Mouse (Mus musculus): ENCODE data around the gene Pafah1b2.

GRCm38 (mm10) chr9:46030968-46031367, 18.5 kb upstream of the Pafah1b2 start:
- TF ChIP-seq POLR2A (IDR thresholded peaks at IDR 0.05; ENCODE audit: control insufficient read depth, low read depth, low read length) (no peak), CTCF (IDR thresholded peaks at IDR 0.05; ENCODE audit: control insufficient read depth, insufficient read depth, insufficient replicate concordance, low read depth, low read length) (no peak)
